Mouse (Mus musculus) C2C12 (cell line): ENCODE data around the gene Kcnc4.

Experiments
- CTCF ChIP-seq: IDR thresholded peaks from one replicate; pipeline ENCODE4 v1.5.1; 2011; ENCODE audit not compliant: control insufficient read depth, insufficient read depth, insufficient read length
- FOSL1 ChIP-seq: IDR thresholded peaks from one replicate; pipeline ENCODE4 v1.8.0; 2011; ENCODE audit warnings: mild to moderate bottlenecking, low read length; ENCODE audit not compliant: poor library complexity, insufficient read depth, severe bottlenecking
- MAX ChIP-seq: IDR thresholded peaks from one replicate; pipeline ENCODE4 v1.6.1; 2011; ENCODE audit warnings: mild to moderate bottlenecking, control low read depth
- MYOG ChIP-seq: IDR thresholded peaks from one replicate; pipeline ENCODE4 v1.6.1; 2011; ENCODE audit not compliant: control insufficient read depth, insufficient read length; ENCODE audit errors: extremely low read depth
- USF1 ChIP-seq: IDR thresholded peaks from one replicate; pipeline ENCODE4 v1.6.1; 2011; ENCODE audit warnings: low read depth, mild to moderate bottlenecking, control low read depth, moderate library complexity

GRCm38 (mm10) chr3:107459196-107459772 is at the start of gene Kcnc4:
- TF ChIP-seq MAX = no peak
- TF ChIP-seq CTCF = no peak
- no peak for TF ChIP-seq MYOG
- TF ChIP-seq FOSL1 = no peak
- no peak for TF ChIP-seq USF1
